Mouse (Mus musculus): ENCODE data around the gene Pank3.

DNA sequence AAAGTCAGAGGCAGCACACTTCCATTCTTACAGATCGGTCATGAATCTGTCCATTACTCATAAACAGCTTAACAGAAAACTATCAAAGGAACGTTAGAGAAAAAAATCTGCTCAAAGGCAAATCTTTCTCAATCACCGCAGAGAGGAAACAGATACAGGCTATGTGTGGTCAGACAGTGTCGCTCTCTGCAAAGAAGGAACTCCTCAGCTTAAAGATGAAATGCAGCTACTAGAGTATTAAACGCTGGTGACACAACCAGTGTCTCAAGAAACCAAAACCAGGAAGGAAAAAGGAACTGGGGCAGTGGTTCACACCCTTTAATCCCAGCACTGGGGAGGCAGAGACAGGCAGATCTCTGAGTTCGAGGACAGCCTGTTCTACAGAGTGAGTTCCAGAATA, 58.4 kb downstream of the Pank3 start:
- TF ChIP-seq CTCF (IDR thresholded peaks at IDR 0.05; ENCODE audit: low read depth, low read length) (no peak), POLR2AphosphoS5 (IDR thresholded peaks at IDR 0.05; ENCODE audit: insufficient replicate concordance, low read depth, low read length) (no peak)
